Mouse (Mus musculus) neural tube, embryonic 13.5 days (tissue): ENCODE measurements around the gene Arv1. TPM values are rescaled to one million over a fixed set of nuclear protein-coding genes. Genes with fewer than 3 reads are reported as not detected.

ENCODE experiments used
- ATAC-seq: fragments of 200-750 bp; cut with Nextera tagmentation; 2 replicates; pipeline ENCODE4 v1.8.0; 2017; ENCODE audit warnings: low read depth, mild to moderate bottlenecking, moderate TSS enrichment, moderate library complexity
- H3K27ac ChIP-seq: fragments of 300-500 bp; sonication (generic); replicated peaks from 2 replicates; pipeline ENCODE4 v1.5.1; 2015; ENCODE audit warnings: moderate library complexity, mild to moderate bottlenecking, inconsistent platforms
- H3K27me3 ChIP-seq: fragments of 300-500 bp; sonication (generic); 2 replicates; pipeline ENCODE4 v1.6.1; 2015; ENCODE audit warnings: mild to moderate bottlenecking, inconsistent platforms
- H3K36me3 ChIP-seq: fragments of 300-500 bp; sonication (generic); 2 replicates; pipeline ENCODE4 v1.6.1; 2015; ENCODE audit warnings: mild to moderate bottlenecking, inconsistent platforms
- H3K4me1 ChIP-seq: fragments of 300-500 bp; sonication (generic); replicated peaks from 2 replicates; pipeline ENCODE4 v1.6.1; 2015; ENCODE audit warnings: inconsistent platforms
- H3K4me2 ChIP-seq: fragments of 300-500 bp; sonication (generic); 2 replicates; pipeline ENCODE4 v1.6.1; 2015; ENCODE audit warnings: inconsistent platforms, mild to moderate bottlenecking, moderate library complexity
- H3K4me3 ChIP-seq: fragments of 300-500 bp; sonication (generic); 2 replicates; pipeline ENCODE4 v1.5.1; 2015; ENCODE audit warnings: mild to moderate bottlenecking, inconsistent platforms
- H3K9ac ChIP-seq: fragments of 300-500 bp; sonication (generic); 2 replicates; pipeline ENCODE4 v1.6.1; 2015; ENCODE audit warnings: moderate library complexity, mild to moderate bottlenecking, inconsistent platforms
- H3K9me3 ChIP-seq: fragments of 300-500 bp; sonication (generic); 2 replicates; pipeline ENCODE4 v1.6.1; 2016; ENCODE audit warnings: inconsistent platforms
- WGBS: fragments of 180-500 bp; shearing (Covaris S2); methylation state at CpG from one replicate; pipeline ENCODE4 v1.1.7; 2015; 5-methylcytosine and 5-hydroxymethylcytosine counted together
- polyA plus RNA-seq: library from polyadenylated mRNA; unstranded; fragments of >200 nt; fragmentation: Nextera tagmentation; extraction: Ambion mirVana; gene quantifications from 2 replicates; pipeline ENCODE4 v1.2.1, GENCODE M21; 2015

The Arv1 gene
- polyA plus RNA-seq, 1 experiment from 2014 or later: 31.4 TPM

- Histone ChIP-seq H3K27ac (0 out of 2 replicates have a peak overlapping the region, but pooled peaks have one; percentile 33), H3K4me3 (no peak overlapping the region), H3K27me3 (no peaks in the 10 kb centered on the region), H3K36me3 (no peaks in the 10 kb centered on the region), H3K9me3 (no peaks in the 10 kb centered on the region), H3K4me1 (no peaks in the 10 kb centered on the region), H3K9ac (no peak overlapping the region), H3K4me2 (no peak overlapping the region)
- no peak for ATAC-seq
- 55% methylated on average over 7 of the region's 7 CpGs for WGBS
Observed at GRCm38 (mm10) chr8:124763061-124763460, 41.1 kb downstream of the Arv1 start.

- Histone ChIP-seq H3K4me1 (0 out of 2 replicates have a peak, but pooled peaks cover 2% of the 10 kb centered on the region), H3K27me3 (peaks cover 6% of the 10 kb centered on the region; the same call in 1 of the 2 replicates), H3K9ac (no peak overlapping the region), H3K9me3 (no peaks in the 10 kb centered on the region), H3K4me3 (no peak overlapping the region), H3K27ac (no peak overlapping the region), H3K4me2 (no peak overlapping the region), H3K36me3 (no peaks in the 10 kb centered on the region)
- 77% methylated on average over 2 of the region's 2 CpGs for WGBS
- ATAC-seq: no peak
Observed at GRCm38 (mm10) chr8:124772389-124772788, 50.5 kb downstream of the Arv1 start.

- WGBS: 15% methylated on average over 16 of the region's 16 CpGs
Observed at GRCm38 (mm10) chr8:124775695-124776094, 53.8 kb downstream of the Arv1 start.

GRCm38 (mm10) chr8:124780236-124780635, 58.3 kb downstream of the Arv1 start:
- Histone ChIP-seq H3K27ac (peak overlapping the region; percentile 81), H3K36me3 (no peaks in the 10 kb centered on the region), H3K4me3 (no peak overlapping the region), H3K9me3 (no peaks in the 10 kb centered on the region), H3K4me2 (peak overlapping the region; percentile 21), H3K9ac (peak overlapping the region; percentile 52), H3K4me1 (peaks cover 22% of the 10 kb centered on the region), H3K27me3 (no peaks in the 10 kb centered on the region)
- peak; percentile 73 for ATAC-seq
- 3% methylated on average over 7 of the region's 7 CpGs for WGBS

More at GRCm38 (mm10) chr8:124775695-124776094, 53.8 kb downstream of the Arv1 start:
- Histone ChIP-seq H3K27ac (no peak overlapping the region), H3K4me2 (peak overlapping the region; percentile 39), H3K4me3 (no peak overlapping the region), H3K4me1 (peaks cover 9% of the 10 kb centered on the region), H3K9ac (peak overlapping the region; percentile 46; the same call in 1 of the 2 replicates), H3K36me3 (no peaks in the 10 kb centered on the region), H3K27me3 (peaks cover 6% of the 10 kb centered on the region; the same call in 1 of the 2 replicates), H3K9me3 (no peaks in the 10 kb centered on the region)
- ATAC-seq: no peak

GRCm38 (mm10) chr8:124782431-124782830, 60.5 kb downstream of the Arv1 start:
- H3K27ac ChIP-seq: no peak overlapping the region
- H3K9ac ChIP-seq: no peak overlapping the region
- WGBS: 81% methylated on average over 3 of the region's 3 CpGs
- H3K4me2 ChIP-seq: no peak overlapping the region
- H3K27me3 ChIP-seq: no peaks in the 10 kb centered on the region
- ATAC-seq: no peak
- H3K4me1 ChIP-seq: peaks cover 19% of the 10 kb centered on the region
- H3K36me3 ChIP-seq: no peaks in the 10 kb centered on the region
- H3K9me3 ChIP-seq: no peaks in the 10 kb centered on the region
- H3K4me3 ChIP-seq: no peak overlapping the region

- H3K36me3 ChIP-seq: no peaks in the 10 kb centered on the region
- WGBS: 87% methylated on average over 15 of the region's 15 CpGs
- peaks cover 19% of the 10 kb centered on the region for H3K4me1 ChIP-seq
- H3K9me3 ChIP-seq: no peaks in the 10 kb centered on the region
- H3K4me3 ChIP-seq: no peak overlapping the region
- no peak for ATAC-seq
- no peak overlapping the region for H3K4me2 ChIP-seq
- H3K27me3 ChIP-seq: no peaks in the 10 kb centered on the region
- H3K9ac ChIP-seq: no peak overlapping the region
- no peak overlapping the region for H3K27ac ChIP-seq
Observed at GRCm38 (mm10) chr8:124783228-124783627, 61.3 kb downstream of the Arv1 start.

Other genes with a start within 250 kb of the Arv1 start
- gene Cog2, start 201.4 kb upstream of the Arv1 start, polyA plus RNA-seq: 33.0 and 33.1 TPM in 2 replicates
- 0.56 and 0.98 TPM in 2 replicates for gene Agt, start 152.4 kb upstream of the Arv1 start, polyA plus RNA-seq
- 0.63 TPM in 1 of 2 replicates, not detected in the other for gene Capn9, start 146.0 kb upstream of the Arv1 start, polyA plus RNA-seq
- gene 2310022B05Rik, start 58.8 kb upstream of the Arv1 start, polyA plus RNA-seq: 20.8 and 21.3 TPM in 2 replicates
- gene Ttc13, start 156 bp upstream of the Arv1 start, polyA plus RNA-seq: 60.4 and 62.6 TPM in 2 replicates
- 12.1 and 15.9 TPM in 2 replicates for gene Fam89a, start 29.7 kb downstream of the Arv1 start, polyA plus RNA-seq
- gene Trim67, start 71.0 kb downstream of the Arv1 start, polyA plus RNA-seq: 21.1 TPM in 2 replicates
- gene Gnpat, start 140.9 kb downstream of the Arv1 start, polyA plus RNA-seq: 80.4 and 82.9 TPM in 2 replicates
- 27.2 and 29.7 TPM in 2 replicates for gene 2810004N23Rik, start 141.0 kb downstream of the Arv1 start, polyA plus RNA-seq
- gene Exoc8, start 175.6 kb downstream of the Arv1 start, polyA plus RNA-seq: 12.9 and 13.8 TPM in 2 replicates
- gene Sprtn, start 175.7 kb downstream of the Arv1 start, polyA plus RNA-seq: 8.5 and 11.4 TPM in 2 replicates
- 15.7 and 18.0 TPM in 2 replicates for gene Egln1, start 227.2 kb downstream of the Arv1 start, polyA plus RNA-seq